Mouse (Mus musculus): ENCODE measurements around the gene Lmbrd1. TPM values are rescaled to one million over a fixed set of nuclear protein-coding genes. Genes with fewer than 3 reads are reported as not detected.
"Not testable (repeated sequence)": the region's sequence is repeated elsewhere in the genome, so short reads cannot be mapped to it uniquely, and the experiment has no call there.

Gene Lmbrd1
- polyA plus RNA-seq, 1 experiment from 2014 or later = 27.1 TPM

GRCm38 (mm10) chr1:24740903-24741302 lies 62.5 kb downstream of the Lmbrd1 start:
- H3K9me3 ChIP-seq (ENCODE audit: control insufficient read depth, low read length) = no peaks in the 10 kb centered on the region
- H3K36me3 ChIP-seq (ENCODE audit: control insufficient read depth, insufficient read depth, low read length) = 0 out of 2 replicates have a peak, but pooled peaks cover 7% of the 10 kb centered on the region
- WGBS = 82% methylated on average over 3 of the region's 3 CpGs
- ATAC-seq (ENCODE audit: low read depth) = no peak
- H3K4me3 ChIP-seq (ENCODE audit: low read depth, low read length) = no peak overlapping the region
- H3K27me3 ChIP-seq (replicated peaks; ENCODE audit: control insufficient read depth, insufficient read depth, low read length) = no peaks in the 10 kb centered on the region
- H3K4me2 ChIP-seq (ENCODE audit: low read depth, low read length) = no peak overlapping the region
- no peaks in the 10 kb centered on the region for H3K4me1 ChIP-seq (ENCODE audit: control insufficient read depth, insufficient read depth, low read length)
- H3K9ac ChIP-seq (ENCODE audit: low read depth, low read length) = no peak overlapping the region
- H3K27ac ChIP-seq (replicated peaks; ENCODE audit: low read depth, low read length) = no peak overlapping the region
- no peak for DNase-seq (ENCODE audit: low spot score)

GRCm38 (mm10) chr1:24741552-24741951 lies 63.1 kb downstream of the Lmbrd1 start:
- H3K27me3 ChIP-seq (replicated peaks; ENCODE audit: control insufficient read depth, insufficient read depth, low read length) = no peaks in the 10 kb centered on the region
- DNase-seq (ENCODE audit: low spot score) (no peak), ATAC-seq (ENCODE audit: low read depth) (no peak)
- H3K4me1 ChIP-seq (ENCODE audit: control insufficient read depth, insufficient read depth, low read length) = no peaks in the 10 kb centered on the region
- no peaks in the 10 kb centered on the region for H3K9me3 ChIP-seq (ENCODE audit: control insufficient read depth, low read length)
- WGBS = 25% methylated on average over 3 of the region's 3 CpGs
- 0 out of 2 replicates have a peak, but pooled peaks cover 7% of the 10 kb centered on the region for H3K36me3 ChIP-seq (ENCODE audit: control insufficient read depth, insufficient read depth, low read length)
- H3K27ac ChIP-seq (replicated peaks; ENCODE audit: low read depth, low read length) = no peak overlapping the region
- no peak overlapping the region for H3K4me3 ChIP-seq (ENCODE audit: low read depth, low read length)
- no peak overlapping the region for H3K4me2 ChIP-seq (ENCODE audit: low read depth, low read length)
- H3K9ac ChIP-seq (ENCODE audit: low read depth, low read length) = no peak overlapping the region

- ATAC-seq (ENCODE audit: low read depth) = no peak
- Histone ChIP-seq H3K9ac (ENCODE audit: low read depth, low read length) (no peak overlapping the region), H3K27ac (replicated peaks; ENCODE audit: low read depth, low read length) (no peak overlapping the region), H3K4me2 (ENCODE audit: low read depth, low read length) (no peak overlapping the region), H3K27me3 (replicated peaks; ENCODE audit: control insufficient read depth, insufficient read depth, low read length) (no peaks in the 10 kb centered on the region), H3K4me1 (ENCODE audit: control insufficient read depth, insufficient read depth, low read length) (no peaks in the 10 kb centered on the region), H3K9me3 (ENCODE audit: control insufficient read depth, low read length) (no peaks in the 10 kb centered on the region), H3K36me3 (ENCODE audit: control insufficient read depth, insufficient read depth, low read length) (peaks cover 18% of the 10 kb centered on the region; the same call in 1 of the 2 replicates), H3K4me3 (ENCODE audit: low read depth, low read length) (no peak overlapping the region)
- 91% methylated on average over 9 of the region's 9 CpGs for WGBS
- DNase-seq (ENCODE audit: low spot score) = no peak
Observed at GRCm38 (mm10) chr1:24743191-24743924, 64.9 kb downstream of the Lmbrd1 start.

- peaks cover 38% of the 10 kb centered on the region for H3K36me3 ChIP-seq (ENCODE audit: control insufficient read depth, insufficient read depth, low read length)
- ATAC-seq (ENCODE audit: low read depth) = no peak
- 90% methylated on average over 4 of the region's 4 CpGs for WGBS
- H3K4me2 ChIP-seq (ENCODE audit: low read depth, low read length) = no peak overlapping the region
- no peaks in the 10 kb centered on the region for H3K27me3 ChIP-seq (replicated peaks; ENCODE audit: control insufficient read depth, insufficient read depth, low read length)
- no peak for DNase-seq (ENCODE audit: low spot score)
- H3K4me1 ChIP-seq (ENCODE audit: control insufficient read depth, insufficient read depth, low read length) = no peaks in the 10 kb centered on the region
- H3K9ac ChIP-seq (ENCODE audit: low read depth, low read length) = no peak overlapping the region
- H3K4me3 ChIP-seq (ENCODE audit: low read depth, low read length) = no peak overlapping the region
- H3K9me3 ChIP-seq (ENCODE audit: control insufficient read depth, low read length) = no peaks in the 10 kb centered on the region
- H3K27ac ChIP-seq (replicated peaks; ENCODE audit: low read depth, low read length) = no peak overlapping the region
Observed at GRCm38 (mm10) chr1:24752715-24753114, 74.3 kb downstream of the Lmbrd1 start.

GRCm38 (mm10) chr1:24758516-24758915 lies 80.1 kb downstream of the Lmbrd1 start:
- Histone ChIP-seq H3K9me3 (ENCODE audit: control insufficient read depth, low read length) (no peaks in the 10 kb centered on the region), H3K4me2 (ENCODE audit: low read depth, low read length) (no peak overlapping the region), H3K27ac (replicated peaks; ENCODE audit: low read depth, low read length) (no peak overlapping the region), H3K4me1 (ENCODE audit: control insufficient read depth, insufficient read depth, low read length) (no peaks in the 10 kb centered on the region), H3K27me3 (replicated peaks; ENCODE audit: control insufficient read depth, insufficient read depth, low read length) (no peaks in the 10 kb centered on the region), H3K9ac (ENCODE audit: low read depth, low read length) (no peak overlapping the region), H3K4me3 (ENCODE audit: low read depth, low read length) (no peak overlapping the region), H3K36me3 (ENCODE audit: control insufficient read depth, insufficient read depth, low read length) (peaks cover 15% of the 10 kb centered on the region)
- WGBS = 74% methylated on average over 8 of the region's 8 CpGs
- DNase-seq (ENCODE audit: low spot score) = peak; percentile 17
- 0 out of 2 replicates have a peak, but pooled peaks have one; percentile 50 for ATAC-seq (ENCODE audit: low read depth)

- no peak overlapping the region for H3K4me3 ChIP-seq (ENCODE audit: low read depth, low read length)
- ATAC-seq (ENCODE audit: low read depth) (no peak), DNase-seq (ENCODE audit: low spot score) (no peak)
- no peak overlapping the region for H3K27ac ChIP-seq (replicated peaks; ENCODE audit: low read depth, low read length)
- no peaks in the 10 kb centered on the region for H3K4me1 ChIP-seq (ENCODE audit: control insufficient read depth, insufficient read depth, low read length)
- peaks cover 32% of the 10 kb centered on the region for H3K36me3 ChIP-seq (ENCODE audit: control insufficient read depth, insufficient read depth, low read length)
- H3K27me3 ChIP-seq (replicated peaks; ENCODE audit: control insufficient read depth, insufficient read depth, low read length) = no peaks in the 10 kb centered on the region
- WGBS = 75% methylated on average over 8 of the region's 8 CpGs
- no peaks in the 10 kb centered on the region for H3K9me3 ChIP-seq (ENCODE audit: control insufficient read depth, low read length)
- H3K9ac ChIP-seq (ENCODE audit: low read depth, low read length) = no peak overlapping the region
- H3K4me2 ChIP-seq (ENCODE audit: low read depth, low read length) = no peak overlapping the region
Observed at GRCm38 (mm10) chr1:24766466-24766865, 88.0 kb downstream of the Lmbrd1 start.

- 97% methylated on average over 2 of the region's 3 CpGs for WGBS
- H3K9me3 ChIP-seq (ENCODE audit: control insufficient read depth, low read length); H3K4me2 ChIP-seq (ENCODE audit: low read depth, low read length); H3K9ac ChIP-seq (ENCODE audit: low read depth, low read length); H3K27ac ChIP-seq (replicated peaks; ENCODE audit: low read depth, low read length); DNase-seq (ENCODE audit: low spot score); H3K4me1 ChIP-seq (ENCODE audit: control insufficient read depth, insufficient read depth, low read length); H3K27me3 ChIP-seq (replicated peaks; ENCODE audit: control insufficient read depth, insufficient read depth, low read length); ATAC-seq (ENCODE audit: low read depth); H3K4me3 ChIP-seq (ENCODE audit: low read depth, low read length): not testable (repeated sequence)
- H3K36me3 ChIP-seq (ENCODE audit: control insufficient read depth, insufficient read depth, low read length) = peaks cover 27% of the 10 kb centered on the region
Observed at GRCm38 (mm10) chr1:24767197-24767596, 88.8 kb downstream of the Lmbrd1 start.

- no peak for ATAC-seq (ENCODE audit: low read depth)
- H3K9me3 ChIP-seq (ENCODE audit: control insufficient read depth, low read length) = no peaks in the 10 kb centered on the region
- H3K27me3 ChIP-seq (replicated peaks; ENCODE audit: control insufficient read depth, insufficient read depth, low read length) = no peaks in the 10 kb centered on the region
- no peak overlapping the region for H3K27ac ChIP-seq (replicated peaks; ENCODE audit: low read depth, low read length)
- no peak overlapping the region for H3K4me3 ChIP-seq (ENCODE audit: low read depth, low read length)
- DNase-seq (ENCODE audit: low spot score) = no peak
- no peaks in the 10 kb centered on the region for H3K4me1 ChIP-seq (ENCODE audit: control insufficient read depth, insufficient read depth, low read length)
- H3K4me2 ChIP-seq (ENCODE audit: low read depth, low read length) = no peak overlapping the region
- WGBS = 65% methylated on average over 2 of the region's 2 CpGs
- no peaks in the 10 kb centered on the region for H3K36me3 ChIP-seq (ENCODE audit: control insufficient read depth, insufficient read depth, low read length)
- no peak overlapping the region for H3K9ac ChIP-seq (ENCODE audit: low read depth, low read length)
Observed at GRCm38 (mm10) chr1:24773642-24774041, 95.2 kb downstream of the Lmbrd1 start.

- no peak for ATAC-seq (ENCODE audit: low read depth)
Observed at GRCm38 (mm10) chr1:24776576-24776975, 98.1 kb downstream of the Lmbrd1 start.

More at GRCm38 (mm10) chr1:24776576-24776975, 98.1 kb downstream of the Lmbrd1 start:
- no peak overlapping the region for H3K27ac ChIP-seq (replicated peaks; ENCODE audit: low read depth, low read length)
- H3K9me3 ChIP-seq (ENCODE audit: control insufficient read depth, low read length) = no peaks in the 10 kb centered on the region
- no peaks in the 10 kb centered on the region for H3K4me1 ChIP-seq (ENCODE audit: control insufficient read depth, insufficient read depth, low read length)
- no peaks in the 10 kb centered on the region for H3K27me3 ChIP-seq (replicated peaks; ENCODE audit: control insufficient read depth, insufficient read depth, low read length)
- DNase-seq (ENCODE audit: low spot score) = no peak
- H3K36me3 ChIP-seq (ENCODE audit: control insufficient read depth, insufficient read depth, low read length) = no peaks in the 10 kb centered on the region
- no peak overlapping the region for H3K4me2 ChIP-seq (ENCODE audit: low read depth, low read length)
- no peak overlapping the region for H3K4me3 ChIP-seq (ENCODE audit: low read depth, low read length)
- H3K9ac ChIP-seq (ENCODE audit: low read depth, low read length) = no peak overlapping the region
- WGBS = 87% methylated on average over 2 of the region's 2 CpGs
